Mouse (Mus musculus): ENCODE results near the gene Pik3r6.

Pik3r6 gene

GRCm38 (mm10) chr11:68502902-68503629 is at the start of gene Pik3r6:
Gene Pik3r6, plus strand, starts transcription at chr11:68503019.
- in situ Hi-C loops (cut with MboI, MseI): no loop called here

- in situ Hi-C loops (cut with MboI, MseI): no loop called here
Observed at GRCm38 (mm10) chr11:68453301-68453700, 49.5 kb upstream of the Pik3r6 start.

GRCm38 (mm10) chr11:68458086-68458485 is 44.7 kb upstream of the Pik3r6 start:
- in situ Hi-C loops (cut with MboI, MseI): no loop called here

GRCm38 (mm10) chr11:68459021-68459420 is 43.8 kb upstream of the Pik3r6 start:
- in situ Hi-C loops (cut with MboI, MseI): no loop called here

GRCm38 (mm10) chr11:68459486-68459885 is 43.3 kb upstream of the Pik3r6 start:
- in situ Hi-C loops (cut with MboI, MseI): no loop called here

- in situ Hi-C loops (cut with MboI, MseI): no loop called here
Observed at GRCm38 (mm10) chr11:68462716-68463115, 40.1 kb upstream of the Pik3r6 start.

- in situ Hi-C loops (cut with MboI, MseI): no loop called here
Observed at GRCm38 (mm10) chr11:68464260-68464659, 38.6 kb upstream of the Pik3r6 start.

- in situ Hi-C loops (cut with MboI, MseI): no loop called here
Observed at GRCm38 (mm10) chr11:68465090-68465489, 37.7 kb upstream of the Pik3r6 start.

GRCm38 (mm10) chr11:68467441-68467840 is 35.4 kb upstream of the Pik3r6 start:
- in situ Hi-C loops (cut with MboI, MseI): no loop called here

GRCm38 (mm10) chr11:68467962-68468612 is 34.7 kb upstream of the Pik3r6 start:
- in situ Hi-C loops (cut with MboI, MseI): no loop called here

- in situ Hi-C loops (cut with MboI, MseI): no loop called here
Observed at GRCm38 (mm10) chr11:68468886-68469285, 33.9 kb upstream of the Pik3r6 start.

- in situ Hi-C loops (cut with MboI, MseI): loop anchor here (5.0 kb wide), 1 partner anchor 35 kb away; no protein-coding TSS in a partner anchor
Observed at GRCm38 (mm10) chr11:68472162-68472849, 30.5 kb upstream of the Pik3r6 start.

GRCm38 (mm10) chr11:68474600-68474999 is 28.2 kb upstream of the Pik3r6 start:
- in situ Hi-C loops (cut with MboI, MseI): loop anchor here (5.0 kb wide), 1 partner anchor 37 kb away; no protein-coding TSS in a partner anchor

- in situ Hi-C loops (cut with MboI, MseI): loop anchor here (5.0 kb wide), 1 partner anchor 82 kb away; the partner anchor contains the start of gene Mfsd6l
Observed at GRCm38 (mm10) chr11:68475676-68476075, 27.1 kb upstream of the Pik3r6 start.

GRCm38 (mm10) chr11:68477661-68478060 is 25.2 kb upstream of the Pik3r6 start:
- in situ Hi-C loops (cut with MboI, MseI): loop anchor here (5.0 kb wide), 1 partner anchor 80 kb away; the partner anchor contains the start of gene Mfsd6l

GRCm38 (mm10) chr11:68478574-68478981 is 24.2 kb upstream of the Pik3r6 start:
- in situ Hi-C loops (cut with MboI, MseI): loop anchor here (5.0 kb wide), 1 partner anchor 79 kb away; the partner anchor contains the start of gene Mfsd6l

GRCm38 (mm10) chr11:68480660-68481059 is 22.2 kb upstream of the Pik3r6 start:
- in situ Hi-C loops (cut with MboI, MseI): no loop called here

- in situ Hi-C loops (cut with MboI, MseI): no loop called here
Observed at GRCm38 (mm10) chr11:68482001-68482400, 20.8 kb upstream of the Pik3r6 start.

- in situ Hi-C loops (cut with MboI, MseI): no loop called here
Observed at GRCm38 (mm10) chr11:68483213-68483612, 19.6 kb upstream of the Pik3r6 start.

GRCm38 (mm10) chr11:68484431-68484830 is 18.4 kb upstream of the Pik3r6 start:
- in situ Hi-C loops (cut with MboI, MseI): no loop called here

- in situ Hi-C loops (cut with MboI, MseI): no loop called here
Observed at GRCm38 (mm10) chr11:68485206-68485942, 17.4 kb upstream of the Pik3r6 start.
